14 mouse cellular contexts compared by ENCODE assay signal in genomic region chr8:70710296-70710695, GRCm38 (mm10). TPM values are rescaled to one million over a fixed set of nuclear protein-coding genes. Genes with fewer than 3 reads are reported as not detected.
DNase-seq lines count a peak whose midpoint lies in the region; ATAC-seq lines count a peak whose summit lies in the region.
"Had no signal": no experiment of that assay in that cellular context is flagged by ENCODE, and none has a peak within 500 bp of the region (broad histone marks: within the 10 kb centered on the region; RNA-seq: fewer than 3 reads in every experiment).

No protein-coding gene starts in this region.

- no peak overlapping the region for H3K4me3 ChIP-seq in forebrain, embryonic 13.5 days

- DNase-seq in heart, adult 18-20 months: peak; percentile 36 to 55
- DNase-seq in heart, postnatal 25 days (ENCODE audit: low spot score): no peak
- peak; percentile 56 for DNase-seq in MN1 (ENCODE audit: low spot score)
- peak; percentile 64 for DNase-seq in adrenal gland, adult 8-10 months
- DNase-seq in gastrocnemius, postnatal 25 days: peak; percentile 78
- DNase-seq in layer of hippocampus, adult 9-10 months (ENCODE audit: low spot score): no peak
- DNase-seq: lung, adult 18-20 months; thymus, postnatal 25 days had no signal

- 100% methylated on average over 1 of the region's 1 CpGs for WGBS in forebrain, embryonic 13.5 days

- H3K27ac ChIP-seq in forebrain, embryonic 13.5 days: no peak overlapping the region
- H3K27ac ChIP-seq: kidney, postnatal 0 days had no signal

- no peak overlapping the region for H3K4me2 ChIP-seq in forebrain, embryonic 13.5 days

- no peaks in the 10 kb centered on the region for H3K9me3 ChIP-seq in forebrain, embryonic 13.5 days (replicated peaks)

- H3K4me1 ChIP-seq in forebrain, embryonic 13.5 days: no peaks in the 10 kb centered on the region

- no peak for ATAC-seq in forebrain, embryonic 13.5 days
- ATAC-seq: inflammation-experienced regulatory T-cells, adult 6 months had no signal

- H3K9ac ChIP-seq in forebrain, embryonic 13.5 days: no peak overlapping the region

- H3K36me3 ChIP-seq in forebrain, embryonic 13.5 days (ENCODE audit: poor library complexity, severe bottlenecking): no peaks in the 10 kb centered on the region

- intact Hi-C loops in heart, postnatal 25 days (cut with DNase I): no loop called here

- H3K27me3 ChIP-seq in forebrain, embryonic 13.5 days: no peaks in the 10 kb centered on the region
- H3K27me3 ChIP-seq: CH12.LX had no signal

RNA-seq across cellular contexts. Expression of gene Iqcn, which starts 7.0 kb away (rescaled TPM):
- total RNA-seq in heart, adult 18-20 months (2021): under 1 TPM in 1 of 2 experiments, not detected in 1; 0.05 TPM
- not detected for total RNA-seq in heart, postnatal 25 days (2021)
- total RNA-seq in adrenal gland, adult 8-10 months (2022): under 1 TPM in 3 of 4 experiments, not detected in 1; 0.07 to 0.09 (median 0.08) TPM
- total RNA-seq in gastrocnemius, postnatal 25 days (2021): not detected
- polyA plus RNA-seq in forebrain, embryonic 13.5 days (2015; fragmentation: Nextera tagmentation; extraction: Ambion mirVana): 0.05 and 0.11 TPM in 2 replicates
- total RNA-seq: CH12.LX had no signal
- polyA plus RNA-seq: inflammation-experienced regulatory T-cells, adult 6 months had no signal

RNA-seq across cellular contexts. Expression of gene Gm3336, which starts 8.0 kb away (rescaled TPM):
- not detected for total RNA-seq in heart, adult 18-20 months (2021)
- not detected for total RNA-seq in heart, postnatal 25 days (2021)
- total RNA-seq in adrenal gland, adult 8-10 months (2022): not detected
- total RNA-seq in gastrocnemius, postnatal 25 days (2021): not detected
- not detected in 2 replicates for polyA plus RNA-seq in forebrain, embryonic 13.5 days (2015; fragmentation: Nextera tagmentation; extraction: Ambion mirVana)
- polyA plus RNA-seq: heart, embryonic 16.5 days; limb, embryonic 14.5 days had no signal

RNA-seq across cellular contexts. Expression of gene Jund, which starts 11.5 kb away (rescaled TPM):
- 100 to 1,000 TPM; 129 to 138 TPM for total RNA-seq in heart, adult 18-20 months (2021)
- total RNA-seq in heart, postnatal 25 days (2021): 100 to 1,000 TPM; 136 to 141 TPM
- 100 to 1,000 TPM; 187 to 329 (median 253) TPM for total RNA-seq in adrenal gland, adult 8-10 months (2022)
- 10 to 100 TPM; 54.5 to 68.6 TPM for total RNA-seq in gastrocnemius, postnatal 25 days (2021)
- 58.6 and 68.8 TPM in 2 replicates for polyA plus RNA-seq in forebrain, embryonic 13.5 days (2015; fragmentation: Nextera tagmentation; extraction: Ambion mirVana)

RNA-seq across cellular contexts. Expression of gene Pde4c, which starts 13.2 kb away (rescaled TPM):
- total RNA-seq in heart, adult 18-20 months (2021): 1 to 10 TPM; 1.4 to 2.0 TPM
- 1 to 10 TPM; 2.5 to 3.7 TPM for total RNA-seq in heart, postnatal 25 days (2021)
- under 1 TPM; 0.26 to 0.86 (median 0.30) TPM for total RNA-seq in adrenal gland, adult 8-10 months (2022)
- 1 to 10 TPM; 1.6 to 2.3 TPM for total RNA-seq in gastrocnemius, postnatal 25 days (2021)
- polyA plus RNA-seq in forebrain, embryonic 13.5 days (2015; fragmentation: Nextera tagmentation; extraction: Ambion mirVana): 0.10 TPM in 1 of 2 replicates, not detected in the other

RNA-seq across cellular contexts. Expression of gene Lsm4, which starts 37.2 kb away (rescaled TPM):
- 10 to 100 TPM; 66.7 to 73.1 TPM for total RNA-seq in heart, adult 18-20 months (2021)
- total RNA-seq in heart, postnatal 25 days (2021): 10 to 100 TPM; 60.6 to 62.9 TPM
- 100 to 1,000 TPM in 1 of 4 experiments, 10 to 100 TPM in 3; 81.4 to 101 (median 86.6) TPM for total RNA-seq in adrenal gland, adult 8-10 months (2022)
- total RNA-seq in gastrocnemius, postnatal 25 days (2021): 10 to 100 TPM; 57.7 to 66.0 TPM
- 238 and 239 TPM in 2 replicates for polyA plus RNA-seq in forebrain, embryonic 13.5 days (2015; fragmentation: Nextera tagmentation; extraction: Ambion mirVana)

Comparison
In these comparisons a context has a peak if more than half of its experiments do, and no peak if none do; other contexts are left out.
1. DNase-seq: peak in heart, adult 18-20 months (2 of 2), MN1 (single experiment), adrenal gland, adult 8-10 months (single experiment) and gastrocnemius, postnatal 25 days (single experiment); none in heart, postnatal 25 days (single experiment) and layer of hippocampus, adult 9-10 months (single experiment).